Mouse (Mus musculus): ENCODE data around the gene Osbp2.
A peak's percentile ranks its signal among the peaks of the same experiment; 100 is the strongest.

Osbp2 gene

DNA sequence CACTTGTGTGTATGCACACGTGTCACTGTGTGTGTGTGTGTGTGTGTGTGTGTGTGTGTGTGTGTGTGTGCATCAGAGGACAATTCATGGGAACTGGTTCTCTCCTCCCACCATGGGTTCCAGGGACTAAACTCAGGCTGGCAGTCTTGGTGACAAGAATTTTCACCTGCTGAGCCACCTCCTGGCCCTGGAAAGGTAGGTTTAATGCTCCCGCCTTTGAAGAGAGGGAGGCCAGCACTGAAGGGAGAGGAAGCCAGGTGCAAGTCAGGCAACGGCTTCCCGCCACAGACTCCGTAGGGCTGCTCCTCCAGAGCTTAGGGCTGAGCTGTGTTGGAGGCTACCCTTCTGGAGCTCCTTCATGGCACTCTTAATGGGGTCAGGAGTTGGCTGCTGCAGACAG, 104.3 kb downstream of the Osbp2 start:
- no peak for DNase-seq (ENCODE audit: low spot score)

DNA sequence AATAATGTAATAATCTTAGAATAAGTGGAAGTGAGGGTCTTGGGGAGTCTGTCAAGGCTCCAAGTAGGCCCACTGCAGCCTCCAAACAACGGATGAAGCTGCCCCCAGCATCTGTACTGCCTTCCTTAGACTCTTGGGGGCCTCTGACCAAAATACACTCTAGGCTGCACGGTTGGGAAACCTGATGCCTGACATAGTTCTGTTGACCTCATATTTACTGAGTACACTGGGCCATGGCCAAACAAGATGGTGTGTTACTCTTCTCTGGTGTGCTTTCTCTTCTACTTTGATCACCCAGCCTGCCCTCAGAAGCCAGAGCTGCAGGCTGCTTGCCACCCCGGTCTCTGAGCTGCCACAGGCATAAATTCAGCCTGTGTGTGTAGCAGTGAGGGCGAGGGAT, 108.4 kb downstream of the Osbp2 start:
- DNase-seq (ENCODE audit: low spot score), result no peak

DNA sequence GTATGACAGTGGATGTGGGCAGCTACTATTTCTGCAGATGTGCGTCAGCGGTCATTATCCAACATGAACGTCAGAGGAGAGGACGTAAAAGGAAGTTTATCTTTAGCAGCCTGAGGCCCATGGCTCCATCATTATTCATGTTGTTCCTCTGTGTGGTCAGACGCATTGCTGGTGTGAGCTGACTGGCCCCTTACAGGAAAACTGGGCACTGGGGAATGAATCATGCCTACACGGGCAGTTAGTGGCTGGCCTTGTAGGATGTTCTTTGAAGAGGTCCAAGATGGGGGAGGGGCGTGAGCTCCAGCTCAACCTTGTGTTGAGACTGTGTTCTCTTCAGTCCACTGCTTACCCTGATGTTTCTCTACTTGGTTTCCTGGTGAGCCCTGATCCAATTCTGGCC, 109.0 kb downstream of the Osbp2 start:
- no peak for DNase-seq (ENCODE audit: low spot score)

DNA sequence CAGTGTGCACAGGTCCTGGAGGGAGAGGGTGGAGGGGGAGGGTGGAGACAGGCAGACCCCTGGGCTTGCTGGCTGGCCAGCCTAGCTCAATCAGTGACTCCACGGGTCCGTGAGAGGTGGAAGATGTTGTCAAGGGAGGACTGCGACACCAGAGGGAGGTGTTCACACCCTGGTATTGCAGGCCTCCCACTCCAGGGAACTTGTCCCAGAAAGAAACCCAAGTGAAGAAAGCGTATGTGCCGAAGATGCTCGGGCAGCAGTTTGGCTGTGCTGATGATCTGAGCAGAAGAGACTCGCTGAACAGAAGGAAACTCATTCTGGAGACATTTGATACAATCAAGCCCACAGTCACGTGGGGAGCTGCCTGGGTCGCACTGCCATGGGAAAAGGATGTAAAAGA, 109.8 kb downstream of the Osbp2 start:
- no peak for DNase-seq (ENCODE audit: low spot score)

DNA sequence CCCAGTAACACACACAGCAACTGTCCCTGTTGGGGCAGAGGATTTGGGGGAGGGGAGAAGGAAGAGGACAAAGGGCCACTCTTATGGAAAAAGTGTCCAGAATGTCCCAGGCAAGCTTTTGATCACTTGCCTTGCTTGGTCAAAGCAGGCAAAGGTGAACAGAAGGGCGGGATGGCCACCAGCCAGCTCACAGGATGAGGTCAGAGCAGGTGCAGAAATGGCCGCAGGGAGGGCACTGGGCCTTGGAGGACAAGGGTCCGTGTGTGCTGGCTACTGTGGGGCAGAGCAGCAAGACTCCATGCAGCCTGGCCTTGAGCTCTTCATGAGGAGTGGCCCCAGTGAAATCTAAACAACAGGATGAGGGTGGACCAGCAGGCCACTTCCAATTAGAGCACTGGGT, 110.9 kb downstream of the Osbp2 start:
- DNase-seq (ENCODE audit: low spot score), result no peak

DNA sequence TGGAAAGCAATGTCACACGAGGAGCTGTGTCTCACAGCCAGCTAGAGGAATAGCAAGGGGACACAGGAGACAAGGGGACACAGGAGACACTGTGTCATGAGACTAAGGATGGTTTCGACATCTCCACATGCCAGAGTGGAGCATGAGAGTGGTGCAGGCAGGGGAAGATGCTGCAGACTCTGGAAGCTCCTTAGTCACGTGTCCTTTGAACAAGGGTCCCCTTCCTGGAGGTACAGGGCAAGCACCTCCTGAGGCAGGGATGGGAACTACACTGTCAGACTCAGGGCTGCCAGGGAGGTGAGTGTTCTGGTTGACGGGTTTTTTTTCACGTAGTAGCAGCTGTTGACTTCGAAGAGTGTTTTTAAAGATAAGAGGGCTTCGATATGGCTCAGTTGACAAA, 113.9 kb downstream of the Osbp2 start:
- DNase-seq (ENCODE audit: low spot score), result no peak

DNA sequence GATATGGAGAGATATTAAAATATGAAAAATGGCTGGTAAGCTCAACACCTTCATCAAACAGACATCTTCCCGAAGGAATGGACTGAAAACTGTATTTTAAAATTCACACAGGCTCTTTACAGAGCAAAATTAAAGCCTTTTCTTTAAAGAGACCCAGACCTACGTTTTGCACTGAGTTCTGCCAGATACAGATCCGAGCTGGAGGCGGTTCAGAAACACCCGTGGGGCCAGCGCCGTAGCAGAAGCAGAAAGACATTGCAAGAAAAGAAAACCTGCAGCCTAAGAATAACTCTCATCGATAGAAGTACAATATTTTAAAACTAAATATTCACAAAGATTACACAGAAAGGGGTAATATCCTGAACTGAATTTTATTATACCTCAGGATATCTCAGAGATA, 121.3 kb downstream of the Osbp2 start:
- no peak for DNase-seq (ENCODE audit: low spot score)

DNA sequence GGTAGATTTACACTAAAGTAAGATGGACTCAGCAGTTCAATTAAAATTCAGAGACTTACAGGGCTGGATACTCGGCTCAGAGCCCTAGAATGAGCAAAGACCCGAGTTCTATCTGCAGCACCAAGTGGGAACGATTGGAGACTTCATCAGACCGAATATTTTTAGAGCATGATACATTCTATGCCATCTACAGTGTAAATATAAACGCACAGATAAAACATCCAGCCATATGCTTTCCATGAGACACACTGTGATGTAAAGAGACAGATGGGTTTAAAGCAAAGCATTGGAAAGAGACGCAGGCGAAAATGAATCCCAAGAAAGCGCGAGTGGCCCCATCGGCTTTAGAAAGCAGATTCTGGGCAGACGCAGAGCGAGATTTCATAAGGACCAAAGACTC, 122.5 kb downstream of the Osbp2 start:
- no peak for DNase-seq (ENCODE audit: low spot score)

DNA sequence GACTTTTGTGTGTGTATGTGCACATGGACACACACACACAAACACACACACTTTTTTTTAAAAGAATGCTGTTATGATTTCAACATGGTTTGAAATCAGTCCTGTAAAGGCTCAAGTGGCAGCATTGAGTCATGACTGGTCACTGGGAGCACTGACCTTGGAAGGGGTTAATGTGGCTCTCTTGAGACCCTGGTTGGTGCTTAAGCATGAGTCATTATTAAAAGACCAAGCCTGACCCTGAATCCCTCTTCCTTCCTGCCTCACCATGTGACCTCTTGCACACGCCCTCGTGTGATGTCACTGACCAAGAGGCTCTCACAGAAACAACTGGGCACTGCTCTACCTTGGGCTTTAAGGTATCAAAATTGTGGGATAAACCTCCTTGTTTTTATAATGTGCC, 124.9 kb downstream of the Osbp2 start:
- DNase-seq (ENCODE audit: low spot score), result no peak

DNA sequence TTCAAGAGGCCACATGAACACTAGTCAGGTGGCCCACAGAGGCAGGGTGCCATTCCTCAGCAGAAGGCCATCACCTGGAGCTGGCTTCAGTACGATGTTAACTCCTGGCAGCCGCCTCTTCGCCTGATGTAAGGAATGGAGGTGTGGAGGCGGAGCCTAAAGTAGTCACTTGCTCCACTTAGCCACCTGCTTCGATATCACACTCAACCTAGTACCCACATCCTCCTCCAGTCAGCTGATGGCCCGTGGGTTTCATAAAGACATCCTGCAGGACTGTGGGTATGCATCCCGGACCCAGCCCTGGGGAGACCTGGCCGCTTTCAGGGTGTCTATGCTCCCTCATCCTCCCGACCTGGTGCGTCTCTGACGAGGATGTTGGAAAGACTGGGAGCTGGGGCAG, 128.0 kb downstream of the Osbp2 start:
- peak; percentile 40 for DNase-seq (ENCODE audit: low spot score)

DNA sequence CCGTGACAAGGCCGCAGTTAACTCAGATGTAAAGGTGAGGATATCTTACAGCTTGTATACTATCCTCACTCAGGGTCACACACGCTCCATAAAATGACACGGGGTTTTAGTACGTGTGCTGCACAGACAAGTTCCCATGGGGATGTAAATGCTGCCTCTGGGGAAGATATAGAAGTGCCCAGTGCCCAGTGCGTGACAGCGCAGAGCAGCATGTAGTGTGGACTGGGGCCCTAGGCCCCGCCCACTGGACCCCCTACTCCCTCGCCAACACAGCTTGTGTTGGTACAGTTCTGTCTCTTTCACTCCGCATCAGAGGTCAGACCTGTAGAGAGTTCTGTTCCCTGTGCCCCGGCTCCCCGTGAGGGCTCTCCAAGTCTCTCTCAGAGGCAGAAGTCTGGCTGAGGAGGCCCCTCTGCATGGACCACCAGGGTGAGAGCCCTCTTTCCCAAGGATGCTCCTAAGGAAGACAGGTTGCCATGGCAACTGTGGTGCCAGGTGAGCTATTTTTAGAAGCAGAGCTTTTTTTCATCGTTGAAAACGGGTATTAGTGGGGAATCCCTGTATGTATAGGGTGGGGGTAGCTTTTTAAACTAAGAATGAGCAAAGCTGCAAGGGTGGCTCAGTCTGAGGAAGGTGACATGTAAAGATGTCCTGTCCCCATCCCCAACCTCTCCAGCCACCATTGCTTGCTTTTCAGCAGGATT, 129.6 kb downstream of the Osbp2 start:
- no peak for DNase-seq (ENCODE audit: low spot score)

DNA sequence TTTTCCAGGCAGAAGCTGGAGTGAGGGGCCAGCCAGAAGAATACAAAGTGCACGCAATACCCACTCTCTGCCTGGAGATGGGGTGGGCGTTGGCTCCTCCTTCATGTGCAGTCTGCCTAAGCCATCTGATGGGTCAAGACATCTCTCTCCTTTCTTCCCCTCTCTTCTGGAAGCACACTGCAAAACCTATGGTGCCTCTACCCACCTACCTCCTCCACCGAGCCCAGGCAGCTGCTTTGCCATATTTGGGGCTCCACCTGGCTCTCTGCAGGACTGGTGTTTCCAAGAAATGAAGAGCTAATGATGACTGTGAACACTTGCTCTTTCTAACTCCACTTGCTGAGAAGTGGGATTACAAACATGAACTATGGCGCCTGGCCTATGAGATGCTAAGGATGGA, 132.2 kb downstream of the Osbp2 start:
- DNase-seq (ENCODE audit: low spot score), result no peak

DNA sequence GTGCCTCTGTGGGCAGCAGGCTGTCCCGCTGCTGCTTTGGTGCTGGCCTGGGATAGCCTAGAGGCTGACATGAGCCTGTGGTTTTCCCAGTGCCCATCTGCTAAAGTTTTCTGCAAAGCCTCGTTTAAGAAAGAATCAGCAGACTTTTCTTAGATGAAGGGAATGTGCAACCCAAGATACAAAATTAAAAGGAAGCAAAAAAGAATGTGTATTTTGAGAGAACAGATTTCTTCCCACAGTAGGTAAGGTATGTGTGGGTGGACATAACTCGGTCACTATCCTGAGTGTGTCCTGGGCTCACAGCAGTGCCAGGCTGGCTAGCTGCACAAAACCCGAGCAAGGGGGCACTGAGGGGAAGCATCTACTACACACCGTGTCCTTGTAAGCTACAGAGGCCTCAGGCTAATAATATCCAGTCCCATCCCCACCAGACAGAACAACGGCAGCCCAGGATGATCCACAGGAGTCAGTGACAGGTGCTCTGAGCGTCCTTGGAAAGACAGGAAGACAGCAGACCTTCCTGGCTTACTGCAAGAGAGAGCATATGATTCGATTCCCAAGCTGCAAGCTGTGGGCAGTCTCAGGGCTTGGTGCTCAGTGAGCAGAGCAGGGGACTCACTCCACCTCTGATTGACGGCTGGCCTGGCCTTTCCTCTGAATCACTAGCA, 136.1 kb downstream of the Osbp2 start:
- DNase-seq (ENCODE audit: low spot score), result no peak

DNA sequence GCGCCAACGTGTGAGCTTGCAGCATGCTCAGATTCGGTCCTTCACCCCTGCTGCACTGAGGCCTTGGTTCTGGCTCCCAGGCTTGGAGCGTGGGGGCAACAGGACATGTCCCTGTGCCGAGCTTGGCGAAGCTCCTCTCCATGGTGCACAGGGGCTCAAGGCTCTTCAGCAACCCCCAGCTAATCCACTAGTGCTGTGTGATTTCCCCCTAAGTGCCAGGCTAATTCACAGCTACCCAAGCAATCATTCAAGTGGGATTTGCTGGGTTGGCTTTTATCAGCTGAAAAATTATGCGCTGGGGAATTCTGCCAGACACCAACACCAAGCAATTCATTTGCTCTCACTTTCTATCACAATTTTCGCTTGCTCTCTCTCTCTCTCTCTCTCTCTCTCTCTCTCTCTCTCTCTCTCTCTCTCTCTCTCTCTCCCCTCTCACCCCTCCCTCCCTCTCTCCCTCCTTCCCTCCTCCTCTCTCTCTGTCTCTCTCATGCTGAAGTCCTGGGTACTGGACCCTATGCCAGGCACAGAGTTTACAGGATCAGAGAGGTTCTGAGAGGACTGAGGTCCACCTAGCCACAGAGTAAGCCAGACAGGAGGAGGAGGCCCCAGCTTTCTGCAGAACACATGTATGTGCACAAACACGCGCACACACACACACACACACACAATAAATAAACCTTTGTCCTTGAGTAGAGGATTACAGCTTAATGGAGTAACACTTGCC, 138.2 kb downstream of the Osbp2 start:
- no peak for DNase-seq (ENCODE audit: low spot score)

DNA sequence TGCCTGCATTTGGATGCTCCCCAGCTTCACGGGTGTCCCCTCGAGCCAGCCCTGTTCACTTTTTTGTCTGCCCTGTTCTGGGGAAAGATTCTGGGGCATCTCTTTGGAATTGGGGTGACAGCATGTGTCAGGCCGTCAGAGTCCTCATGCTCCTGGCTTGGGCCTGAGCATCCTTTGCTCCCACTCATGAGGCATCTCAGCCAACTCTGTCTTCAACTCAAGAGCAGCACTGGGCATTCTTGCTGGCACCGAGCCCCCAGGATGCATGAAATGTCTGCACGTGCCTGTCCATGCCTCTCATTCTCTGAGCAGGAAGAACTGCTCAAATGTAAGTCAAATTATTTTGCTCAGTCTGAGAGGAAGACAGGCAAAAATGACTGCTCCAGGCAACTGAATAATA, 139.0 kb downstream of the Osbp2 start:
- no peak for DNase-seq (ENCODE audit: low spot score)

DNA sequence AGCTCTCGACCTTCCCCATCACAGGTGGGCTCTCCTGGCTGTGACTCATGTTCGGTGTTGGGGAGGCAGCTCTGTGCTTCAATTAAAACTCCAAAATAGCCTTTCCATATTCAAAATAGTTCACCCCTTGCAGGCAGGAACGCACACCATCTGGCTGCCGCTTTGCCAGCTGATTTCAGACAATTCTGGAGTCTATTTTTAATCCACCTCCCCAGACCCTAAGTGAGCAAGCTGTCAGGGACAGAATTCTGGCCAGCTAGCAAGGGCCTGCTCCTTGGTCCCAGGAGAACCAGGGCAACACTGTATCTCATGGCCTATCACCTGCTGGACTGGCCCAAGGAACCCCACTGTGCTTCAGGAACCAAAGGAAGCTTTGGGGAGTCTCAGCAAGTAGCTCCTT, 139.8 kb downstream of the Osbp2 start:
- DNase-seq (ENCODE audit: low spot score), result no peak

DNA sequence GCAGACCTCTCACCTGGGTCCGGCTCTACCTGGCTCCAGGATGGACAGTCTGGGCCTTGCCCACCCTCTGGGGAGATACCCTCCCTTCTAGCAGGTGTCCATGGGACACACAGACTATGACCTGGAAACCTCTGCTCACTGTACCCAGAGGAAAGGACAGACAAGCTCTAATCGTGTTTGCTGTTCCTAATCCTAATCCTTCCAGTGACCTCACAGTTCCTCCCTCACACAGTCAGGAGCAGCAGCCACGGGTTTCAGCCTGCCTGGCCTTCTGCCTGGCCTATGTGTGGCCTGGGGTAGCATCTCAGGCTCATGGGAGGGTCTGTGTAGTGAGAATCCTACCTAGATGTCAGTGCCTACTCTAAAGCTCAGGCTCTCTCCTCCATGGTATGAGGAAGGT, 140.8 kb downstream of the Osbp2 start:
- DNase-seq (ENCODE audit: low spot score), result no peak

DNA sequence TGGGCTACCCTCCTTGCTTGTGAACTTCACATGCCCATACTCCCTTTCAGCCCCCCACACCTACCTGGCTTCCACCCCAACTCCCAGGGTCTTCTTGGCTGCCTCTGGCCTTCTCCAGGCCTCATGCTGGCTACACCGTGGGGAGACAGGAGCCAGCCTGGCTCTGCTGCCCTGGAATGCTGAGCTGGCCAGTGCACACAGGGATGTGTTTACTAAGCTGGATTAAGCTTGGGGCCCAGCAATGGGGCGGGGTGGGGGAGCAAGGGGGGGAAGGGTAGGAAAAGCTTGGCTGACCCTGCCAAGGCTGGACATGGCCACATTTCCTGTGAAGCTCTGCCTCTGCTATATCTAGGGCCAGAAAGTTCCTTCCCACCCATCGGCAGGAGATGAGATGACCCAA, 141.7 kb downstream of the Osbp2 start:
- no peak for DNase-seq (ENCODE audit: low spot score)

DNA sequence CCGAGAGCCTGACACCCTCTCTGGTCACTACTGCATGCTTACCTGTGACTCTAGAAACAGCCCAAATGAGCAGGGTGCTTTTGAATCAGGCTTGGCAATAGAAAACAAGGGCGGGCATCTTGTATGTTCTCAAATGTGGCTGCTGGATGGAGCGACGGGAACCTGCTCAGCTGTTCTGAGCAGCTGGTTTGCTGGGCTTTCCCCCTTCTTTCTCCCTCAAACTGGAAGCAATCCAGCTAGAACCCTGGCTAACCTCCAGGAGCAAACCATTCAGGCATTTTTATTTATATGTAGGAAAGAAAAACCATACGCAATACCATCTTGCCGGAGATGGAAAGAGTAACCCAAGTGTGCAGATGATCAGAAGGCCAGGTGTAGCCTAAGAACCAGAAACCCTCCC, 147.0 kb downstream of the Osbp2 start:
- no peak for DNase-seq (ENCODE audit: low spot score)

DNA sequence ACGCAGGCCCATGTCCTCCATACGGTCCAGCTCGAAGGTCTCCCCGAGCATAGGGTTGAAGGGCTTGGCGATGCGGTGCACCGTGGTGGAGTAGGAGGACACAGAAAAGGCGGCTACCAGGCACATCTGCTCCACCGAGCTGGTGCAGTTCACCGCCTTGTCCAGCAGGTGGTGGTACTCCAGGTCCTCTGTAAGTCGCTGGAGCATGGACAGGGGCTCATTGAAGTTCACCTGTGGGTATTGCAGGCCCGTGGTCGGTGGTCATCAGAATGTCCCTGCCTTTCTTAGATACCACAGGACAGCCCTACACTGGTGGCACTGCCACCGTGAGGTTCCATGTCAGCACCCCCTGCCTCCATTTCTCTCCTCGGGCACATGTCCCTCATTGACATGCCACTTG, 149.2 kb downstream of the Osbp2 start:
- DNase-seq (ENCODE audit: low spot score), result peak; percentile 52

DNA sequence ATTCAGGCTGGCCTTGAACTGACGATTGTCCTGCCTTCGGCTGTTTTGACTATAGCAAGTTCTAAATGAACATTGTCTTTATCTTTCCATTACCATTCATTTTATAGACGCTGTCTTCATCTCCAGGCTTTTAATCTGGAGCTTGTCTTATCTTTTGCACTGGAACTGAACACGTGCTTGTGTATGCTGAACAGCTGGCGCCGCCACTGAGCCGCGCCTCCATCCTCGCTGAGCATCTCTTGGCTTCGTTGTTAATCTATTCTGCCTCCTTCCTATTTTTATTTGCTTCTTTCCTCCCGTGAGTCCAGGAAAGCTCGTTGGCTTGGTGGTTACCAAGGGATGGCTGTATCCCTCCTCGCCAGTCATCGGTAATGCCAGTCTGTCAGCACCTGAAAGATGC, 153.5 kb downstream of the Osbp2 start:
- DNase-seq (ENCODE audit: low spot score), result no peak

DNA sequence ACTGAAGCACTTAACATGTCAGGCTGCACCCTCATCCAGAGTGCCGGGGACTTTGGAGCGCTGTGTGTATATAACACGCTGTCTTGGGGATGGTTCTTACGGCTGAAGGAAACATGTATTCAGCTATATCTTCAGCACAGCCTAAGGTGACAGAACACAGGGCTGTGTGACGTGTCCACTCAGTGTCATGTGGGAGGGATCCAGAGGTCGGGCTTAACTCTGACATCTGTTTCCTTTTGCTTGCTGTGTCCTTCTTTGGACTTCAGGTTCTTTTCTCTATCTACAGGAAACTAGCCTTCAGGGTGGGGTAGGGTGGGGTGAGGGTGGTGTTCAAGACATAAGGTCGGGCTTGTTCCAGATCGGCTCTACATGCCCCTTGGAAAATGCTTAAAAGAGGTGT, 156.6 kb downstream of the Osbp2 start:
- DNase-seq (ENCODE audit: low spot score), result no peak

DNA sequence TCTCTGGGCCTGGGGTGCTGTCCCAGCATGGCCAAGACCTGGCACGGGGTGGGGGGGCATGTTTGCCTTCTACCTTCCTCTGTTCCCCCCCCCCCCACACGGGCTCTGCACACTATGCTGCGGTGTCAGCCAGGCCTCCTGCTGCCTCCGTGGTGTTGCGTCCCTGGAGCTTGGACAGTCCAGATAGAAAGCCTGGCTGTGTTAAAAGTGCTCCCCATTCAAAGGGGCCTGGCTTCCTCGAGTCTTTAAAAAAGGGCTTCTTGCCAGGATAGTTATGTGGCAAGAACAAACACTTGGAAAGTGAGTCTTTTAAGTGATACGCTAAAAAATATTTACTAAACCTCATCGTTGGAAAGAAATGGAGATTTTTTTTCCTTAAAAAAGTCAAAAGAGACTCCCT, 159.3 kb downstream of the Osbp2 start:
- DNase-seq (ENCODE audit: low spot score), result no peak
